Mouse (Mus musculus): Measurements from ENCODE around the gene Lrrc2. TPM values are rescaled to one million over a fixed set of nuclear protein-coding genes. Genes with fewer than 3 reads are reported as not detected.
A peak's percentile ranks its signal among the peaks of the same experiment; 100 is the strongest.

Lrrc2 gene
- polyA plus RNA-seq, 1 experiment = not detected

GRCm38 (mm10) chr9:110946548-110947044, 4.7 kb upstream of the Lrrc2 start:
- Histone ChIP-seq H3K4me1 (ENCODE audit: control insufficient read depth, insufficient read depth, low read length) (no peaks in the 10 kb centered on the region), H3K27ac (ENCODE audit: insufficient read depth, low read length) (no peak overlapping the region), H3K4me3 (ENCODE audit: insufficient read depth, low read length) (no peak overlapping the region)
- TF ChIP-seq POLR2A (IDR thresholded peaks at IDR 0.05; ENCODE audit: low read depth, low read length) (no peak), CTCF (IDR thresholded peaks at IDR 0.05; ENCODE audit: borderline replicate concordance, insufficient read depth, low read length) (no peak)

- TF ChIP-seq CTCF (IDR thresholded peaks at IDR 0.05; ENCODE audit: borderline replicate concordance, insufficient read depth, low read length) (no peak), POLR2A (IDR thresholded peaks at IDR 0.05; ENCODE audit: low read depth, low read length) (no peak)
- Histone ChIP-seq H3K4me1 (ENCODE audit: control insufficient read depth, insufficient read depth, low read length) (no peaks in the 10 kb centered on the region), H3K4me3 (ENCODE audit: insufficient read depth, low read length) (no peak overlapping the region), H3K27ac (ENCODE audit: insufficient read depth, low read length) (no peak overlapping the region)
These were observed 4.1 kb upstream of the Lrrc2 start for GRCm38 (mm10) chr9:110947261-110947661.

- no peaks in the 10 kb centered on the region for H3K4me1 ChIP-seq (ENCODE audit: control insufficient read depth, insufficient read depth, low read length)
- H3K27ac ChIP-seq (ENCODE audit: insufficient read depth, low read length) = no peak overlapping the region
- H3K4me3 ChIP-seq (ENCODE audit: insufficient read depth, low read length) = no peak overlapping the region
- TF ChIP-seq POLR2A (IDR thresholded peaks at IDR 0.05; ENCODE audit: low read depth, low read length) = no peak
- no peak for TF ChIP-seq CTCF (IDR thresholded peaks at IDR 0.05; ENCODE audit: borderline replicate concordance, insufficient read depth, low read length)
These were observed 3.4 kb upstream of the Lrrc2 start for GRCm38 (mm10) chr9:110947900-110948299.

GRCm38 (mm10) chr9:110948813-110949310, 2.5 kb upstream of the Lrrc2 start:
- TF ChIP-seq CTCF (IDR thresholded peaks at IDR 0.05; ENCODE audit: borderline replicate concordance, insufficient read depth, low read length) (no peak), POLR2A (IDR thresholded peaks at IDR 0.05; ENCODE audit: low read depth, low read length) (no peak)
- Histone ChIP-seq H3K4me3 (ENCODE audit: insufficient read depth, low read length) (no peak overlapping the region), H3K4me1 (ENCODE audit: control insufficient read depth, insufficient read depth, low read length) (no peaks in the 10 kb centered on the region), H3K27ac (ENCODE audit: insufficient read depth, low read length) (no peak overlapping the region)

- Histone ChIP-seq H3K27ac (ENCODE audit: insufficient read depth, low read length) (no peak overlapping the region), H3K4me3 (ENCODE audit: insufficient read depth, low read length) (no peak overlapping the region), H3K4me1 (ENCODE audit: control insufficient read depth, insufficient read depth, low read length) (0 out of 2 replicates have a peak, but pooled peaks cover 2% of the 10 kb centered on the region)
- TF ChIP-seq POLR2A (IDR thresholded peaks at IDR 0.05; ENCODE audit: low read depth, low read length) = no peak
- no peak for TF ChIP-seq CTCF (IDR thresholded peaks at IDR 0.05; ENCODE audit: borderline replicate concordance, insufficient read depth, low read length)
These were observed 1.2 kb upstream of the Lrrc2 start for GRCm38 (mm10) chr9:110950109-110950508.

GRCm38 (mm10) chr9:110951866-110952265, 521 bp downstream of the Lrrc2 start:
- Histone ChIP-seq H3K4me1 (ENCODE audit: control insufficient read depth, insufficient read depth, low read length) (0 out of 2 replicates have a peak, but pooled peaks cover 2% of the 10 kb centered on the region), H3K27ac (ENCODE audit: insufficient read depth, low read length) (no peak overlapping the region), H3K4me3 (ENCODE audit: insufficient read depth, low read length) (no peak overlapping the region)
- TF ChIP-seq CTCF (IDR thresholded peaks at IDR 0.05; ENCODE audit: borderline replicate concordance, insufficient read depth, low read length) (no peak), POLR2A (IDR thresholded peaks at IDR 0.05; ENCODE audit: low read depth, low read length) (no peak)

GRCm38 (mm10) chr9:110952398-110952797, 1.1 kb downstream of the Lrrc2 start:
- 0 out of 2 replicates have a peak, but pooled peaks cover 2% of the 10 kb centered on the region for H3K4me1 ChIP-seq (ENCODE audit: control insufficient read depth, insufficient read depth, low read length)
- TF ChIP-seq POLR2A (IDR thresholded peaks at IDR 0.05; ENCODE audit: low read depth, low read length) = no peak
- no peak for TF ChIP-seq CTCF (IDR thresholded peaks at IDR 0.05; ENCODE audit: borderline replicate concordance, insufficient read depth, low read length)

DNA sequence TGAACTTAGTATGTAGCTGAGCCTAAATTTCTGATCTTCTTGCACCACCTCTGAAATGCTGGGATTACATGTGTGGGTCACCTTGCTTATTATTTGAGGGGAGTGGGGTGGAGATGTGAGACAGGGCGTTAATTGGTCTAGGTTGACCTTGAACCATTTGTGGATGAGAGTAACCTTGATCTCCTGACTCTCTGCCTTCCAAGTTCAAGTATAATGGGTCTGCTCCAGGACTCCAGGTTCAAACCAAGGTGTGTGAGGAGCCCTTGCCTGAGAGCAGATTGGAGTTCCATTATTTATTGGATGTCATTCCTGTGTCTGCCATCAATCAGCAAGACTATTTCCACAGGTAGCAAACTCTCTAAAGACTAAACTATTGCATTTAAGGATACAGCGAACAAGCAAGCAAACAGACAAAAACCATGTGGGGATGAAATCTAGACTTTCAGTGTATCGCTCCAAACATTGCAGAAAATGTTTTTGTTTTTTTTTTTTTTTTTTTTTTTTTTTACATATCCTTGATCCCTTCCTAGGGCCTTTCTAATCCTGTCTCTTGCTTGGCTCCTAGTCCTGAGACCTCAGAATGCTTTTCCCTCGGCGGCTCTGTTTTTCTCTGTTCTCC, 1.7 kb downstream of the Lrrc2 start:
- Histone ChIP-seq H3K4me1 (ENCODE audit: control insufficient read depth, insufficient read depth, low read length) (0 out of 2 replicates have a peak, but pooled peaks cover 2% of the 10 kb centered on the region), H3K4me3 (ENCODE audit: insufficient read depth, low read length) (no peak overlapping the region), H3K27ac (ENCODE audit: insufficient read depth, low read length) (no peak overlapping the region)
- TF ChIP-seq CTCF (IDR thresholded peaks at IDR 0.05; ENCODE audit: borderline replicate concordance, insufficient read depth, low read length) = no peak
- TF ChIP-seq POLR2A (IDR thresholded peaks at IDR 0.05; ENCODE audit: low read depth, low read length) = no peak

More at GRCm38 (mm10) chr9:110952398-110952797, 1.1 kb downstream of the Lrrc2 start:
- Histone ChIP-seq H3K27ac (ENCODE audit: insufficient read depth, low read length) (no peak overlapping the region), H3K4me3 (ENCODE audit: insufficient read depth, low read length) (no peak overlapping the region)

GRCm38 (mm10) chr9:110953550-110954461, 2.5 kb downstream of the Lrrc2 start:
- H3K4me3 ChIP-seq (ENCODE audit: insufficient read depth, low read length) = peak overlapping the region; percentile 52
- H3K27ac ChIP-seq (ENCODE audit: insufficient read depth, low read length) = no peak overlapping the region
- H3K4me1 ChIP-seq (ENCODE audit: control insufficient read depth, insufficient read depth, low read length) = 0 out of 2 replicates have a peak, but pooled peaks cover 2% of the 10 kb centered on the region
- no peak for TF ChIP-seq POLR2A (IDR thresholded peaks at IDR 0.05; ENCODE audit: low read depth, low read length)
- peak; percentile 36; the same call in 1 of the 2 replicates for TF ChIP-seq CTCF (IDR thresholded peaks at IDR 0.05; ENCODE audit: borderline replicate concordance, insufficient read depth, low read length)

Measured in embryonic fibroblast, embryonic 13.5 days (primary cell).